Mouse (Mus musculus): ENCODE results near the gene Erg28. TPM values are rescaled to one million over a fixed set of nuclear protein-coding genes. Genes with fewer than 3 reads are reported as not detected.

Gene Erg28
- 10 to 100 TPM; 53.3 to 60.9 (median 58.4) TPM for total RNA-seq (2022)

- peak; percentile 96 to 98 for DNase-seq (ENCODE audit: low spot score in 2 of 2)
Observed at GRCm38 (mm10) chr12:85824438-85825264, at the start of gene Erg28, which contains the start of gene Ttll5. Gene Erg28, minus strand, starts transcription at chr12:85824550. Gene Ttll5, plus strand, starts transcription at chr12:85824659.

GRCm38 (mm10) chr12:85869423-85869822 is 45.1 kb upstream of the Erg28 start:
- peak in 1 of 2 experiments; percentile 62 for DNase-seq (ENCODE audit: low spot score in 2 of 2)

GRCm38 (mm10) chr12:85867125-85867524 is 42.8 kb upstream of the Erg28 start:
- DNase-seq (ENCODE audit: low spot score in 2 of 2) = no peak

- DNase-seq (ENCODE audit: low spot score in 2 of 2) = no peak
Observed at GRCm38 (mm10) chr12:85866624-85867023, 42.3 kb upstream of the Erg28 start.

- no peak for DNase-seq (ENCODE audit: low spot score in 2 of 2)
Observed at GRCm38 (mm10) chr12:85865526-85865925, 41.2 kb upstream of the Erg28 start.

- no peak for DNase-seq (ENCODE audit: low spot score in 2 of 2)
Observed at GRCm38 (mm10) chr12:85862514-85862913, 38.2 kb upstream of the Erg28 start.

GRCm38 (mm10) chr12:85859511-85860189 is 35.3 kb upstream of the Erg28 start:
- no peak for DNase-seq (ENCODE audit: low spot score in 2 of 2)

- DNase-seq (ENCODE audit: low spot score in 2 of 2) = no peak
Observed at GRCm38 (mm10) chr12:85859111-85859510, 34.8 kb upstream of the Erg28 start.

GRCm38 (mm10) chr12:85857300-85857699 is 33.0 kb upstream of the Erg28 start:
- no peak for DNase-seq (ENCODE audit: low spot score in 2 of 2)

GRCm38 (mm10) chr12:85854271-85854670 is 29.9 kb upstream of the Erg28 start:
- no peak for DNase-seq (ENCODE audit: low spot score in 2 of 2)

GRCm38 (mm10) chr12:85853836-85854235 is 29.5 kb upstream of the Erg28 start:
- DNase-seq (ENCODE audit: low spot score in 2 of 2) = no peak

GRCm38 (mm10) chr12:85850661-85851060 is 26.3 kb upstream of the Erg28 start:
- no peak for DNase-seq (ENCODE audit: low spot score in 2 of 2)

- peak in 1 of 2 experiments; percentile 41 for DNase-seq (ENCODE audit: low spot score in 2 of 2)
Observed at GRCm38 (mm10) chr12:85848164-85848958, 24.0 kb upstream of the Erg28 start.

GRCm38 (mm10) chr12:85839371-85840000 is 15.1 kb upstream of the Erg28 start:
- DNase-seq (ENCODE audit: low spot score in 2 of 2) = no peak

GRCm38 (mm10) chr12:85837765-85838164 is 13.4 kb upstream of the Erg28 start:
- no peak for DNase-seq (ENCODE audit: low spot score in 2 of 2)

GRCm38 (mm10) chr12:85834543-85834942 is 10.2 kb upstream of the Erg28 start:
- DNase-seq (ENCODE audit: low spot score in 2 of 2) = no peak

- peak in 1 of 2 experiments; percentile 39 for DNase-seq (ENCODE audit: low spot score in 2 of 2)
Observed at GRCm38 (mm10) chr12:85830691-85831090, 6.3 kb upstream of the Erg28 start.

- no peak for DNase-seq (ENCODE audit: low spot score in 2 of 2)
Observed at GRCm38 (mm10) chr12:85829866-85830265, 5.5 kb upstream of the Erg28 start.

GRCm38 (mm10) chr12:85828856-85829255 is 4.5 kb upstream of the Erg28 start:
- DNase-seq (ENCODE audit: low spot score in 2 of 2) = no peak

- DNase-seq (ENCODE audit: low spot score in 2 of 2) = no peak
Observed at GRCm38 (mm10) chr12:85825822-85826221, 1.5 kb upstream of the Erg28 start.

GRCm38 (mm10) chr12:85825361-85825760 is 1.0 kb upstream of the Erg28 start:
- no peak for DNase-seq (ENCODE audit: low spot score in 2 of 2)

Data from left cerebral cortex, adult 8-10 months (tissue).